Mouse (Mus musculus) retina, embryonic 14.5 days (tissue): Measurements from ENCODE around the gene Tedc2.

Source experiments
- DNase-seq: peaks from one replicate; pipeline ENCODE4 v3.0.0-alpha.2; 2015; ENCODE audit warnings: low spot score

Tedc2 gene

DNA sequence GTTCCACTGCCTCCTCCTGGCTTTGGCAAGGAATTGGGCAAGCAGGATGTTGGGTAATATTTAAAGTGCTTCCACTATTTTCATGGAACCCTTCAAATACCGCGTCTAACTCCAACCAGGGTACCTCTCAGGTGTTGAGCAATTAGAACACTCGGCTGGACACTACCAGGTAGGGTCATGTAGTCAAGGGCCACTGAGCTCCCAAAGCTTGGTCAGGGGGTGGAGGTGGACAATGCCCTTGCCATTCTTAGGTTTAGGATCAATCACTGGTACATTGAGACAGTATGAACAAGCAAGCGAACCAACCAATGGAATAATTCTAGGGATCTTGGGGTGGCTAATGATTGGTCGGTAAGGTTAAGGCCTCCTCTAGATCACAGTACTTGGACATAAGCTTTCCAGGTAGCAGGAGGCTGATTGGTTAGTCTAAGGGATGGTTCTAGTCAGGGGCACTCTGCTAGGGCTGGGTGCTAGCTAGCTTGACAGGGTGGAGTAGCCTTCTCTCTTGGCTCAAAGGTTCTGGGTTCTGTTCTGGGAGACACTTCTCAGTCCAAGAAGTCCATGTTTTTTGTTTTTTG is 8.1 kb downstream of the Tedc2 start:
- no peak for DNase-seq

DNA sequence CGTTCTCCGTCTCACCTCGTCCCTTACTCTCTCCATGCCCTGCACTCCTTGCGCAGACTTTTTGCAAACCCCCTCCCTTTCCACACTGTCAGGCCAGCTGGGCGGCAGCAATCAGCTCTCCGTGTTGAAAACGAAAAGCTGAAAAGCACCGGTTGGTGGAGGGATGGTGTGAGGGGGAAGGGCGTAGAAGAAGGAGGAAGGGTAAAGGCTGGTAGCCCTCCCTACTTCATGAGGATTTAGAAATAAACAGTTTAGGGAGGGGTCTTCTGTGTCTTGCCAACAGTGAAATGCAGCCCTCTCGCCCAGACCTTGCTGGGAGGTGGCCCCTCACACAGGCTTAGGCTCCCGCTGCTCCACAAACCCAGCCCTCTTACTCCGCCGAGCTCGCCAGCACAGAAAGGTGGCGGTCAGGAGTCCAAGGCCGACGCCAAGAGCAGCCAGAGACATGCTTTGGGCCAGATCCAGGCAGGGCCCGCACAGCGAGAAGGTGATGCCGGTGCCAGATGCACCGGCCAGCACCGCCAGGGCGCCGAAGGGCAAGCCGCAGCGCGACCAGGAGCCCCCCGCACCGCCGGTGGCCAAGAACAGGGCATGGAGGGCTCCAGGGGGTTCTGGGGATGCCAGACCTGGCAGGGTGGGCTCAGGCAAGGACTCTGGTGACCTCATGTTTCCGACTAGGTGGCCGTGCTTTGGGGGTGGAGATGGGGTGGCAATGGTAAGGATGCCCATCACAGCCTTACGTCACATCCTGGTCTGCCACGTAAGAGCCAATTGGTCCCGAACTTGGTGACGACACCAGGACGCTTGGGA is 8.8 kb downstream of the Tedc2 start:
- peak; percentile 77 for DNase-seq

DNA sequence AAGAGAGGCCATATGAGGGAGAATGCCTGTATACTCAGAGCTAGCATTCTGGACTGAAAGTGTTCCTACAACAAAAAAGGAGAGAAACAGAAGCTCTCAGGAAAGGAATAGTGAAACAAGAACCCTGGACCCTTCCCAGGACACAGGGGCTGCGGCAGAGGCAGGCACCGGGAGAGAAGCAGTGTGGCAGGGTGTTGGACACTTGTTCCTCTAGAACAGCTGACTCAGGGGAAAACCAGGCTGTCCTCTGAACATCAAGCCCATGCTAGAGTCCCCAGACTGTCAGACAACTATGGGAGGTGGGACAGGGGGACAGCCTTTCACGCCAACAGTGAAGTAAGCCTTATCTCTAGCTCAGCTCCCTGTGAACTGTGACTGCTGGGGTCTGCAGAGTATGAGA is 10.1 kb downstream of the Tedc2 start:
- no peak for DNase-seq

DNA sequence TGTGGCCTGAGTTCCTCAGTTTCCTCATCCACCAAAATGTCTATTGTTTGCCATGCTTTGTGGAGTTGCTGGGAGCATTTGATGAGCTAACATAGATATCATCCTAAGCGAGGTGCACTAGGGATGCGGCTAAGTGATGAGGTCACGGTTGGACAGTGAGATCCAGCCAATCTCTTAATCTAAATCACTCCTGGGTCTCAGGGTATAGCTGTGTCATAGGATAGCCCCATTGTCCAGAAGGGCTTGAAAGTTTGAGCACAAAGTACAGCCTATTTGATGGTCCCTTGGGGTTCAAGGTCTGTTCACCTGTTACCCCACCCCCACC is 10.8 kb downstream of the Tedc2 start:
- DNase-seq: no peak

DNA sequence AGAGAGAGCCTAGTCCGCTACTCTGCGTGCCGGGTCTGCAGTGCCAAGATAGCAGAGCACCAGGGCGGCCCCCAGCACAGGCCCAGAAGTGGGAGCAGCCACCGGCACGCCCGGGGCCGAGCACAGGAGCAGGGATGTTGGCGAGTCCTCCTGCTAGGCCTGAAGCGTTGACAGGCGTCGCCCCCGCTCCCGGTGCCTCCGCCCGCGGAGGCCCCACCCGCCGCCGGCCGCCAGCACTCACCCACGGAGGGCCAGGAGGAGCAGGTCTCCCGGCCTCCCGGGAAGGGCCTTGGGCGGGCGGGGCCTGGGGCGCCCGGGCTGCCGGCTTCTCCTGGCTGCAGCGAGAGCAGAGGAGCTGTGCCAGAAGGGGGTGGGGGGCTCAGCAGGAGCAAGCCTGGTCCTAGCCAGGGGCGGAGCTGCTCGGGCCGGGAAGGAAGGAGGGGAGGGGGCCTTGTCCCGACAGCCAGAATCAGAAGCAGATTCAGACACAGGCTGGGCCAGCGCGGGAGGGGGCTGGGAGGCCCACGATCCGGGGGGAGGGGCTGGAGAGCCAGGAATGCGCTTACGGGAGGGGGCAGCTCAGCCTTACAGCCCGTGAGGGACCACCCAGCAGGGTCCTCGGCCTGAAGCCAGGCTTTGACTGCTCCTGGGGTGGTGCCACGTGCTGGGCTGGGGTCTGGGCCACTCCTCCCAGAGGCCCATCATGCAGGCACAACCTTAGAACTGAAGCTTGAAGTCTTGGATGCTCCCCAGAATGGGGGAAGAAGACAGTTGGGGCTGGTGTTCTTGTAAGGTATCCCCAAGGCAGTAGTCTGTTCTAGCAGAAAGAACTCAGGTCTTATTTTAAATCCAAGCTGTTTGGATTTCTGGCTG is 11.4 kb downstream of the Tedc2 start, which contains the start of gene Ntn3:
Ntn3 (minus strand) TSS at position 489 of the 873 bp plus-strand sequence.
- peak; percentile 68 for DNase-seq

DNA sequence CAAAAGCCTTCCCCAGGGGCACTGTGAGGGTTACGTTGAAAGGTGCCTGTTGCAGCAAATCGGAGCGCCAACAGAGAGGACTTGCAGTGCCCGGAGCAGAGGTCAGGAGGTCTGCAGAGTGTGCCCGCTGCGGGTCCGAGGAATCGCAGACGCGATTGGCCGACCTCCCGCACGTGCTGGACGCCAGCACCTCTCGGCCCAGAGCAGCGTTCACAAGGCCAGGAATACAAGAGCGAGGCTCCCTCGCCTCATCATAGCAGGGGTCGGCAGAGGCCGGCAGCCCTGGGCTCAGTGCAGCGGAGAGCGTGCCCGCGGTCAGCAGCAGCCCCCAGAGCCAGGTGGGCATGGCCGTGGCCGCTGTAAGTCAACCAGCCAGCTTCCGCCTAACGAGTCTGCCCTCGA is 12.0 kb downstream of the Tedc2 start:
- DNase-seq: peak; percentile 51

DNA sequence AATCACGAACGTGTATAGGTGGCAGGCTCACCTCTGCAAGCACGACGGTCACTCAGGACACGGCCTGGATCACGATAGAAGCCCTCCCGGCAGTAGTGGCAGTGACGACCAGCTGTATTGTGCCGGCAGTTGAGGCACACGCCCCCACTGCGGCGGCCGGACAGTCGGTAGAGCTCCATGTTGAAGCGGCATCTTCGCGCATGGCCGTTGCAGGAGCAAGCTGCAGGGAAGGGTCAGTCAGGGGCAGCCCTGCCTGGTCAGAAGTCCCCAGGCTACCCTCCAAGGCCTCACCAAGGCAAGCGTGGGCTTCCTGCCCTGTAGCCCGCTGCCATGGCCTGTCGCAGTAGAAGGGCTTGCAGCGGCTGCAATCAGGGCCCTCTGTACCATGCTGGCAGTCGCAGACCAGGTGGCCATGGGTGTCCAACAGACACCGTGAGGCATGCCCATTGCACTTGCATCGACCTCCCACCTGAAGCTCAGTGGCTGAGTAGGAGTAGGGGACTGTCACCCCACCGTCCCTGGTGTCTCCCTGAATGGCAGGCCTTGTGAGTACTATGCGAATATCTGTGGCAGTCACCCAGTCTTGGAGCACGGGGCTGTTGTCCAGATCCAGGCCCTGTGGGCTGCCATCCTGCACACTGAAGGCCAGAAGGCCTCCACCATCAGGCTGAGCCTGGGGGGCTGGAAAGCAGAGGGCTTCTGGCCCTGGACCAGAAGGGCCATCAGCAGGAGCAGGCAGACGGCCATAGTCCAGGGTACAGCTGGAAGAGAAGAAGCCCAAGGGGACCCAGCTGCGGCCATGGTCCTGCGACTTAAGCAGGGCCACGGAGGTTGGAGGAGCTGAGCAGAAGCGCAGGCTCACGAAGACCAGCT is 12.6 kb downstream of the Tedc2 start:
- DNase-seq: no peak

DNA sequence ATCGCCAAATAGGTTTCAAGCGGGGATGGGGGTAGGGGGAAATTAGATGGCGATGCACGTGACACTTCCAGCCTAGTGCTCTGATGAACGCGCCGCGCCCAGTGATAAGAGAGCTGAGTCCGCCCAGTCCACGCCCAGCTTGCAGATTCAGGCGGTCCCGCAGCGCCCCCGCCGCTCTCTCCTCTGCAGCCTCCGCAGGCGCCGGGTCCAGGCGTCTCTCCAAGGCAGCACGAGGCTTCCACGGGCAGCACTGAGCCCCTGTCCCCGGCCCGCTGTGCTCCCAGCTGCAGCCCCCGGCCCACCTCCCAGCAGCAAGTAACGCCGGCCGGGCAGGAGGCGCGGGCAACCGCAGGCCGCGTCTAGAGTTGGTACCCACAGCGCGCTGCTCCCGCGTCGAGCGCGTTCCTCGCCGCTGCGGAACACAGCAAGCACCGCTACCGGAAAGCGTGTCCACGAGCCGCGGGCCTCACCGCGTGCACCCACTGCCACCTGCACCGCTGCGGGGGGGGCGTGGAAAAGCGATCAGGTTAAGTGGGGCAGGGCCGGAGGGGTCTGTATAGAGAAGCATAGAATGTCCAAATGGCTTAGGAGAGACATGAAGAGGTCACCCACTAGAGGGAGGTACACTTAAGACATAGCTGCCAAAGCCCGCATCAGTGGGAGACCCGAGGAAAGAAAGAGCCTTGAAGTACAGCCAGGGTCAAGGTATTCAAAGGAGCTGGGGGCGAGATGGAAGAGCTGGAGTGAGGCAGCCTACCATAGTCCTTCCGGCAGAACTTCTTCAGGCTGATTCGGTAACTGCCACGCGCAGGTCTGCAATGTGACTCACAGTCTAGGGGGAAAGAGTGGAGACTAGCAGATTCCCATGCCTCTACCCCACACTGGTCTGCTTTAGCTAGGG is 13.9 kb downstream of the Tedc2 start:
- peak; percentile 73 for DNase-seq

DNA sequence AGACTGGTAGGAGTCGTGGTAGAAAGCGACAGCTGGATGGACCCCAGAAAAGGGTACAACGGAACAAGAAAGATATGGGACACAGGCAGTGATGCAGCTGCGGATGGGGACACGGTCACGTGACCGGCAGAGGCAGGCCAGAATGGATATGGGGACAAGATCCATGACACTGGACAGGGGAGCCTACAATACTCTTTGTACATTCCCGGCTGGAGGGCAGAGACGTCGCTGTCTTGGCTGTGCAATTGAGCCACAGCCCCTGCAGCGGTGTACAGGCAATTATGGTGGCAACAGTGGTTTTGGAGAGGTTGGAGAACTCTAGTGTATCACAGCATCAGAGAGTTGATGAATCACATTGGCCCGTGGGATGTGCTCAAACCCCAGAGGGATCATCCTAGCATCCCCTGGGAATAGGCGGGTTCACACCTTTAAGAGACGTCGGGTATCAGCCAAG is 14.7 kb downstream of the Tedc2 start:
- DNase-seq: no peak

DNA sequence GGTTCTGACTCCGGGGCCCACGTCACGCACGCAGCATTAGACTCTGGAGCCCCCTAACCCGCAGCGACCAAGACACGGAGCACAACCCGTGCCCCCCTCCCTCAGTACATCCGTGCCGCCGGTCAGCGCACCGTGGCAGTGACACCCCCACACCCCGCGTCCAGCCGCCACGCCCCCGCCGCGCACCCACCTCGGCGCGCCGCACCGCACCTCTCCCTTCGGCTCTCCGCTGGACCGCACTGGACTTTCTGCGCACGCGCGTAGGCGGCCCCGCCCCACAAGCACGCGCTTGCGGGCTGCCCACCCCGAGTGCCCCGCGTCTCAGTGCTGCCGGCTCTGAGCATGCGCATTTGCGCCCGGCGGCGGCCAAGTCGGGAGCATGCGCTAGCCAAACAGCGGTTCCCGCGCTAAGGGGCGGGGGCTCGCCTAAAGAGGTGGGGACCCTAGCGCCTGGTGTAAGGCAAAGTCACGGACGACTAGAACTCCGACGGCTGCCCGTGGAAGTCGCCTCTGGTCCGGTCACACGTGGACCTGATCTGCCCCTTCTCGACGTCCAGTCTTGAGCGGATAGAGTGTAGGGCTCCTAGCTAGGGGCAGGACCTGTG is 15.3 kb downstream of the Tedc2 start, which contains the start of gene Tbc1d24:
Tbc1d24 (minus strand) TSS at position 279 of the 605 bp plus-strand sequence.
- peak; percentile 95 for DNase-seq

DNA sequence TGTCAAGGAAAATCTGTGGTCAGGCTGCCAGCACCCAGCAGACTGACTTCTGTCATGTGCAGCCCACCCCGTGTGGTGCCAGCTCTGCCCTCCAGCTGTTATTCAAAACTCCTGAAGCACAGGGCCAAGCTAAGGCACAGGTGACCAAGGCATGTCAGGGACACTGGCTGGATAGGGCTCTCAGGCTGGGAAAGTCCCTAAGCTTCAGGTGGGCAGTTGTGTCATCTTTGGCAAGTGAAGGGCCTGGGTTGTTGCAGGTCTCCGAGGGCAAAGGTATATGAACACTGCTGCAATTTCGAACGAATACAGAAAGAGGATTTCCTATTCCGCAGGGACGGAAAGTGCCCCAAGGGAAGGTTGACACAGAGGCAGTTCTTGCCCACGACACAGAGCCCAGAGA is 15.8 kb downstream of the Tedc2 start:
- no peak for DNase-seq

DNA sequence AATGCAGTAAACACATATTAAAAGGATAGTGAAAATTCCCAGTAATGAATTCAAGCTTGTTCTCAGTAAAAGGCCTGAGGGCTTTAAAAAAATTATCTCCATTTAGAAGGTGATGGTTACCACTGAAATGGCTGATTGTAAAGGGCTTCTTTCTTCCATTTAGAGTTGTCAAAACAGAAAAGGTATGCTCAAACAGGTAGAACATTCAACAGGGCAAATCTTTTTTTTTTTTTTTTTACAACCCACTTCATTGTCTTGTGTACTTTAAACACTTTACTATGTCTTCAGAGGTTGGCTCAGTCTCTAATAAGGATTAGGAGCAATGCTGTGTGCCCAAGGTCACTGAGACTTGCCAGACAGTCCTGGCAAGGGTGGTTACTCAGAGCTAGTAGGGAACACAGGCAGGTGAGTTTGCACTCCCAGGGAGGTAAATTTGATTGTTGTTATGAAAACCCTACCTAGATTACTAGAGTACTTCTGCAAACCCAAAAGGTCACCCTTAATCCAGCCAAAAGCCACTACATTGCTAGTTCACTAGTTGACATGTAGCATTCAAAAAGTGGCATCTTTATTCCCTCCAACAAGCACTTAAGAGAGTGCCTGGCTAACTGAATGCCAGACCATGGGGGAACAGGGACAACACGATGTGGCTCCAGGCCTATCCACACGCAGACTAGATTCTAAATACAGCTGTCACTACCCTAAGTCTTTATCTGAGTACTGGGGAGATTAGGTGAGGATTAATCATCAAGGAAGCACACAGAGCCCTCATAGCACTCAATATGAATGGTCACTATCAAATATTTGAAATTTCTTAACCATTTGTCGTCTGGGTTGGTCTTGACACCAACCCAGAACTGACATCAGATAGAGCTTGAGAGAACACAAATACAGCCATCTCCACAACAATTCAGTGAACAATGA is 16.8 kb downstream of the Tedc2 start:
- no peak for DNase-seq

DNA sequence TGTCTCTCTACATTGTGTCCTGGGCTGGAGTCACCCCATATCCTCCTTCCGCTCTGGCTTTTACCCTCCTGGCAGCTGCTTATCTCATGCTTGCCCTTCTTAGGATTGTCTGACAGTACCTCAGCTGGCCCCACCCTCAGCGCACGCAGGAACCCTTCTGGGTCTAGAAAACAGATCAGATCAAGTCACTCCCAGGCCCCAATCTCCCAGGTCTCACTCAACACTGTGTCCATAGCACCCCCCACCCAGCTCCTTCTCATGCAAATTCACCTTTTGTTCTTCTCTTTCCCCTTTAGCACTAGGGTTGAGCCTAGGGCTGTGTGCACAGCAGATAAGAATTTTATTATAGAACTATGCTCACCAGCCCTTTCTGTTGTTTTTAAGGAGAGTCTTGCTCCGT is 17.6 kb downstream of the Tedc2 start:
- DNase-seq: no peak

DNA sequence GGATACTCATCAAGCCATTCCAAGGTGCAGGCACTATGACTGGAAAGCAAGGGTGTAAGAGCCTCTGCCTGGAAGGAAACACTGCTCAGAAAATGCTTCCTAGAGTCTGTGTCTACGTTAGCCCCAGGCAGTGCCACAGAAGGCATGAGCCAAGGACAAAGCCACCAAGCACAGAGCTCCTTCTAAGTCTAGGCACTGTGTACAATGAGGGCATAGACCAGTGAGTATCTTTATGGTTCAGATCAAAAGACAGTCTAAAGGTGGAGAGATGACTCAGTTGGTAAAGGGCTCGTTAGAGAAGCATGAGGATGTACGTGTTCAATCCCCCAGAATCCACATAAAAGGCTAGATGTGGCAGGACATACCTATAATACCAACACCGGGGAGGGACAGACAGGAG is 19.6 kb downstream of the Tedc2 start:
- no peak for DNase-seq

DNA sequence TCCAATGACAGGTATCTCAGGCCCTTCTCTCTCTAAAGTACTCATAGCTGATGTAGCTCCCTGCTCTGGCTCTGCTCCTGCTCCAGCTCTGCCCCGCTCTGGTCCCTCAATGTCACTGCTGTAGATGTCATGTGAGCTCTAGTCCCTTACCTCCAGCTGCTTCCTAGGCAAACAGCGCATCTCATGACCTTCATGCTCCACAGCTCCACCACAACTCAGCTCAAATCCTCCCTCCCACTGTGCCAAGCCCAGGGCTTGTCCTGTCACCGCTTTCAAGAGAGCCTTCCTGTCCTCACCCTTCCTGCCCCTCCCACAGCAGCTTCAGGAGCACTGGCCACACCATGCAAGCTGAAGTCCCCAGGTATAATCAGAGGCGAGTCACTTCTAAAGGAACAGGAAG is 20.9 kb downstream of the Tedc2 start:
- DNase-seq: no peak

DNA sequence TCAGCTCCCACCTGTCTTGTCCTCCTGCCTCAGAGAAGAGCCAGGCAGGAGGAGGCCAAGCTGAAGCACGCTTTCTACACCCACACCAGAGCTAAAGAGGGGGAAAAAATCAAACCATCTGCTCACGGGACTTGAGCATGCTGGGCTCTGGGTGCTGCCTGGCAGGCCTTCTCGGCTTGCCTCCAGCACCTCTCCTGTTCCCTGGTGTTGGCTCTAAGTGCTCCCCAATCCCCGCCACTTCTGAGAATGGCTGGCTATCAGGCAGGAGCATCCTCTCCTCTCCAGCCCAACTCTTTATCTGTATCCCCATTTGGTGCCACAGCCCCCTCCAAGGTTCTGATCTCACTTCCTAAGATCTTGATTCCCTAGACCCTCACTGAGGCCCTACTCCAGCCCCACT is 21.4 kb downstream of the Tedc2 start:
- DNase-seq: no peak

DNA sequence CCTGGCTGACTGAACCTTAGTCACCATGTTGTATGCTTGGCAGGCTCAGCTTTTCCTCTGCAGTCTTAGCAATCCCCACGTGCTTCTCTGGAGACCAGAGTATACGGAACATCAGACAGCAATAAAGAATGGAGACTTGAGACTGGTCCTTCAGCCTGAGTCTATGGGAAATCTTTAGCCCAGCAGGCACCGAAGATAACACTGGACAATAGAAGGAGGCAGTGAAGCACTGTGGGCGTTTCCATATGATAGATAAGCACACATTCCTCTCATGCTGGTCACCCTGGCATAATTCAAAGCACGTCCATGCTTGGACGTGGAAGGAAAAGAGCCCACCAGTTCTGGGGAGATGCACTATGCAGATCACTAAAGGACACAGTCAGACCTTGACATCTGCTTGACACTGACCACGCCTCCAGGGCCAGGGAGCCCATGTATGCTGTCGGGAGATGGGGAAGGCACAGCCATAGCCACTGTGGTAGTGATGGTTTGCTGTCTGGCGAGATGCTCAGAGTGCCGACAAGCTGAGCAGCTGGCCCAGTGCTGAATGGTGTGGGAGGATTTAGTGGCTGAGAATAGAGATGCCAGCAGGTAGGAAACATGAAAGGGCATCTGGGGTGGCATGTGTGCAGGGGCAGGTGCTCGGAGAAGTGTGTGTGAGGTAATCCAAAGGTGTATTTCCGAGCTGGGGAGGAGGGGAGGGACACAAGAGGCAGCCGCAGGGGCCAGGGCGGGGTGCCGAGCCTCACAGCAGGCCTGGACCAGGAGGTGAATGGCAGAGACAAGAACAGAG is 23.4 kb downstream of the Tedc2 start:
- no peak for DNase-seq

DNA sequence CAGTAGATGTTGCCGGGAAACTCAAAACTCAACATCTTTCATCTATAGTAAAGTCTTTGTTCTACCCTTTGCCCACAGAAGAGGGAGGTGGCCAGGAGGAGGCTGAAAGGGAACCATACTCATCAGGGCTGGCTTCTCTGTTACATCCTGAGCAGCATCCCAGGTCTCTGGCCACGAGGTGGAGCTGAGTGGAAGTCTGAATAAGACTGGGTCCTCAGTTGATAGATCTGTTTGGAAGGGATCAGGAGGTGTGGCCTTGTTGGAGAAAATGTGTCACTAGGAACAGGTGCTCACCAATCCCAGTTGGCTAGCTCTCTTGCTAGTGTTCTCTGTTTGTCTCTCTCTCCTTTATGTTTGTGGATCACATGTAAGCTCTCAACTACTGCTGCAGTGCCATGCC is 25.3 kb downstream of the Tedc2 start:
- DNase-seq: no peak
